Mouse (Mus musculus): ENCODE results near the gene Vmn1r188. TPM values are rescaled to one million over a fixed set of nuclear protein-coding genes. Genes with fewer than 3 reads are reported as not detected.

The Vmn1r188 gene
- not detected for polyA plus RNA-seq (2014; fragmentation: Illumina TruSeq; extraction: RNeasy Lipid Tissue Mini Kit (QIAGEN cat#74804))

DNA sequence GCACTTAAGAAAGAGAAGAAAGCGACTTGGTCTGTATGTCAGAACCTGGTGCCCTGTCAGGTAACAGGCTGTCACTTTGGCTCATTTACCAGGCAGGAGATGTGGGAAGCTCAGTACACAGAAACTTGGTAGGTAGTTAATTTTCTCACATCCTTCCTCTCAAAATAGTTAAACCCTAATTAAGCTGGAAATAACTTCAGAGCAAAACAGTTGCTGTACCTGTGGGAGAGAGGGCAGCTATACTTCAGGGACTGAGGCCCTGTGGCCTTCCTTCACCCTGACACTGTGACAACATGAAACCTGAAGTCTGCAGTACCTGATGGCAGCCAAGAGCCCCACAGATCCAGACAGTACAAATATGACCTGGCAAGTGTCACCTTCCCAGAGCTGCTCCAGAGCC is at the start of gene Vmn1r188:
TSS of gene Vmn1r188 (plus strand) at position 301 of the 400 bp plus-strand sequence.

DNA sequence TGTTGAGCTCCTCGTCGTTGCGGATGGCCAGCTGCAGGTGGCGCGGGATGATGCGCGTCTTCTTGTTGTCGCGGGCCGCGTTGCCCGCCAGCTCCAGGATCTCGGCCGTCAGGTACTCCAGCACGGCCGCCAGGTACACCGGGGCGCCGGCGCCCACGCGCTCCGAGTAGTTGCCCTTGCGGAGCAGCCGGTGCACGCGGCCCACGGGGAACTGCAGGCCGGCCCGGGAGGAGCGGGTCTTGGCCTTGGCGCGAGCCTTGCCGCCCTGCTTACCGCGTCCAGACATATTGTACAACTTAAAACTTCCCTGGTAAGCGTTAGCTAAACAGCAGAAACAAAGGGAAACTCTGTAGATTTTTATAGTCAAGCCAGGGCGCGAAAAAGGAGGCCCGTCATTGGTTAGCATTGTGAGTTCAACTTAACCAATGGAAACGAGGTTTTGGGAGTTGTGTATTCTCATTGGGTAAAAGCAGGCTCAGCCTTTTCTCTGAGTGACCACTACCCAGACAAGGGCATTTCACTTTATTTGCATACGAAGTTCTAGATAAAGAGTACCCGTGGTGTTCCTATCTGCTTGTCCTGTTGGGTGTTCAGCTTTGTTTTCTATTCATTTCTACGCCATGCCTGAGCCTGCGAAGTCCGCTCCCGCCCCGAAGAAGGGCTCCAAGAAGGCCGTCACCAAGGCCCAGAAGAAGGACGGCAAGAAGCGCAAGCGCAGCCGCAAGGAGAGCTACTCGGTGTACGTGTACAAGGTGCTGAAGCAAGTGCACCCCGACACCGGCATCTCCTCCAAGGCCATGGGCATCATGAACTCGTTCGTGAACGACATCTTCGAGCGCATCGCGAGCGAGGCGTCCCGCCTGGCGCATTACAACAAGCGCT is 48.7 kb upstream of the Vmn1r188 start, which contains the start of the genes Hist1h2ah and Hist1h2bk:
TSS of gene Hist1h2ah (minus strand) at position 302 of the 882 bp plus-strand sequence.
TSS of gene Hist1h2bk (plus strand) at position 604 of the 882 bp plus-strand sequence.

DNA sequence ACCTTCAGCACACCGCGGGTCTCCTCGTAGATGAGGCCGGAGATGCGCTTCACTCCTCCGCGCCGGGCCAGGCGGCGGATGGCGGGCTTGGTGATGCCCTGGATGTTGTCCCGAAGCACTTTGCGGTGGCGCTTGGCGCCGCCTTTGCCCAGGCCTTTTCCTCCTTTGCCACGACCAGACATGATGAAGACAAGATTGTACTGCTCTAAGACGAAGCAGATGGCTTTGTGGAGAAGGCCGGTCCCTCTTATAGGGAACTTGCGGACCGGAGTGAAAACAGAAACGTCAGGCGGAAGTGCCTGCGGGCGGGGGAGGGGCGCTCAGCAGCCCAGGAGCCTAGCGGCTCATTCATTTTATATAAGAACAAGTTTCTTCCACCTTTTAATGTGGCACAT is 43.1 kb upstream of the Vmn1r188 start, which contains the start of gene Hist1h4i:
TSS of gene Hist1h4i (minus strand) at position 221 of the 395 bp plus-strand sequence.

DNA sequence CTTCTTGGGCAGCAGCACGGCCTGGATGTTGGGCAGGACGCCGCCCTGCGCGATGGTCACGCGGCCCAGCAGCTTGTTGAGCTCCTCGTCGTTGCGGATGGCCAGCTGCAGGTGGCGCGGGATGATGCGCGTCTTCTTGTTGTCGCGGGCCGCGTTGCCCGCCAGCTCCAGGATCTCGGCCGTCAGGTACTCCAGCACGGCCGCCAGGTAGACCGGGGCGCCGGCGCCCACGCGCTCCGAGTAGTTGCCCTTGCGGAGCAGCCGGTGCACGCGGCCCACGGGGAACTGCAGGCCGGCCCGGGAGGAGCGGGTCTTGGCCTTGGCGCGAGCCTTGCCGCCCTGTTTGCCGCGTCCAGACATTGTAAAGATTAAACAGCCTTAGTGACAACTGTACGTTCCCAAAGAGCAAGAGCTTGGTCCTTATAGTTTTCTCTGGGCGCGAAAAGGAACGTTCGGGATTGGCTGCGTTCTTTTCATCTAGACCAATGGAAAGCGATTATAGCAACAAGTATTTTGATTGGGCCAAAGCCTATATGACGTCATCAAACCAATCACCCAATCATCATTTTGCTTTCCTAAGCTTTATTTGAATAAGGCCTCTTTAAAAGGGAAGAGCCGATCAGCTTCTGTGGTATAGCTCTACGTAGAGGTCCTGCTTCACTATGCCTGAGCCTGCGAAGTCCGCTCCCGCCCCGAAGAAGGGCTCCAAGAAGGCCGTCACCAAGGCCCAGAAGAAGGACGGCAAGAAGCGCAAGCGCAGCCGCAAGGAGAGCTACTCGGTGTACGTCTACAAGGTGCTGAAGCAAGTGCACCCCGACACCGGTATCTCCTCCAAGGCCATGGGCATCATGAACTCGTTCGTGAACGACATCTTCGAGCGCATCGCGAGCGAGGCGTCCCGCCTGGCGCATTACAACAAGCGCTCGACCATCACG is 41.4 kb upstream of the Vmn1r188 start, which contains the start of the genes Hist1h2ag and Hist1h2bj:
TSS of gene Hist1h2ag (minus strand) at position 377 of the 935 bp plus-strand sequence.
TSS of gene Hist1h2bj (plus strand) at position 647 of the 935 bp plus-strand sequence.

DNA sequence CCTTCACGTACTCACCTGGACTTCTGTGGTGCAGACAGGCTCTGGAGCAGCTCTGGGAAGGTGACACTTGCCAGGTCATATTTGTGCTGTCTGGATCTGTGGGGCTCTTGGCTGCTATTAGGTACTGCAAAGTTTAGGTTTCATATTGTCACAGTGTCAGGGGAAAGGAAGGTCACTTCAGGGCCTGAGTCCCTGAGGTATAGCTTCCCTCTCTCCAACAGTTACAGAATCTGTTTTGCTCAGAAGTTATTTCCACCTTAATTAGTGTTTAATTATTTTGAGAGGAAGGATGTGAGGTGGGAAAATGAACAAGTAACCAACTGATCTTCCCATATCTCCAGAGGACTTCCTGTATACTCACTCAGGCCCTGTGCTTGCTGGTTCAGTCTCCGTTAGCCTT is 21.5 kb downstream of the Vmn1r188 start, which contains the start of gene Vmn1r189:
TSS of gene Vmn1r189 (minus strand) at position 101 of the 400 bp plus-strand sequence.

Other genes starting within 250 kb of the Vmn1r188 start
- 18.4 TPM for gene Zfp184, start 139.3 kb upstream of the Vmn1r188 start, polyA plus RNA-seq (2014; fragmentation: Illumina TruSeq; extraction: RNeasy Lipid Tissue Mini Kit (QIAGEN cat#74804))
- not detected for gene Pom121l2, start 103.2 kb upstream of the Vmn1r188 start, polyA plus RNA-seq (2014; fragmentation: Illumina TruSeq; extraction: RNeasy Lipid Tissue Mini Kit (QIAGEN cat#74804))
- gene Prss16, start 74.7 kb upstream of the Vmn1r188 start, polyA plus RNA-seq (2014; fragmentation: Illumina TruSeq; extraction: RNeasy Lipid Tissue Mini Kit (QIAGEN cat#74804)), result not detected
- gene Hist1h2ah, start 48.9 kb upstream of the Vmn1r188 start, polyA plus RNA-seq (2014; fragmentation: Illumina TruSeq; extraction: RNeasy Lipid Tissue Mini Kit (QIAGEN cat#74804)), result not detected
- not detected for gene Hist1h2bk, start 48.6 kb upstream of the Vmn1r188 start, polyA plus RNA-seq (2014; fragmentation: Illumina TruSeq; extraction: RNeasy Lipid Tissue Mini Kit (QIAGEN cat#74804))
- gene Hist1h4i, start 43.1 kb upstream of the Vmn1r188 start, polyA plus RNA-seq (2014; fragmentation: Illumina TruSeq; extraction: RNeasy Lipid Tissue Mini Kit (QIAGEN cat#74804)), result 1.00 TPM
- not detected for gene Hist1h2ag, start 41.5 kb upstream of the Vmn1r188 start, polyA plus RNA-seq (2014; fragmentation: Illumina TruSeq; extraction: RNeasy Lipid Tissue Mini Kit (QIAGEN cat#74804))
- not detected for gene Hist1h2bj, start 41.2 kb upstream of the Vmn1r188 start, polyA plus RNA-seq (2014; fragmentation: Illumina TruSeq; extraction: RNeasy Lipid Tissue Mini Kit (QIAGEN cat#74804))
- gene Vmn1r189, start 21.4 kb downstream of the Vmn1r188 start, polyA plus RNA-seq (2014; fragmentation: Illumina TruSeq; extraction: RNeasy Lipid Tissue Mini Kit (QIAGEN cat#74804)), result not detected
- gene Vmn1r191, start 99.5 kb downstream of the Vmn1r188 start, polyA plus RNA-seq (2014; fragmentation: Illumina TruSeq; extraction: RNeasy Lipid Tissue Mini Kit (QIAGEN cat#74804)), result not detected
- gene Vmn1r192, start 106.7 kb downstream of the Vmn1r188 start, polyA plus RNA-seq (2014; fragmentation: Illumina TruSeq; extraction: RNeasy Lipid Tissue Mini Kit (QIAGEN cat#74804)), result not detected
- gene Vmn1r193, start 138.7 kb downstream of the Vmn1r188 start, polyA plus RNA-seq (2014; fragmentation: Illumina TruSeq; extraction: RNeasy Lipid Tissue Mini Kit (QIAGEN cat#74804)), result not detected
- gene Vmn1r194, start 159.8 kb downstream of the Vmn1r188 start, polyA plus RNA-seq (2014; fragmentation: Illumina TruSeq; extraction: RNeasy Lipid Tissue Mini Kit (QIAGEN cat#74804)), result not detected
- gene Vmn1r195, start 186.1 kb downstream of the Vmn1r188 start, polyA plus RNA-seq (2014; fragmentation: Illumina TruSeq; extraction: RNeasy Lipid Tissue Mini Kit (QIAGEN cat#74804)), result not detected
- gene Vmn1r196, start 205.5 kb downstream of the Vmn1r188 start, polyA plus RNA-seq (2014; fragmentation: Illumina TruSeq; extraction: RNeasy Lipid Tissue Mini Kit (QIAGEN cat#74804)), result not detected
- gene Vmn1r197, start 240.1 kb downstream of the Vmn1r188 start, polyA plus RNA-seq (2014; fragmentation: Illumina TruSeq; extraction: RNeasy Lipid Tissue Mini Kit (QIAGEN cat#74804)), result not detected

Data from ovary, adult 10 weeks (tissue).